Mouse (Mus musculus): ENCODE results near the gene Gpi1.
A peak's percentile ranks its signal among the peaks of the same experiment; 100 is the strongest.
"Not testable (repeated sequence)": the region's sequence is repeated elsewhere in the genome, so short reads cannot be mapped to it uniquely, and the experiment has no call there.

Gene Gpi1

GRCm38 (mm10) chr7:34229153-34229552, 983 bp downstream of the Gpi1 start:
- no peak for DNase-seq (ENCODE audit: low read depth)

- DNase-seq (ENCODE audit: low read depth) = peak; percentile 70
Measured at GRCm38 (mm10) chr7:34228641-34229040, 1.5 kb downstream of the Gpi1 start.

- DNase-seq (ENCODE audit: low read depth) = no peak
Measured at GRCm38 (mm10) chr7:34226846-34227245, 3.3 kb downstream of the Gpi1 start.

GRCm38 (mm10) chr7:34226086-34226485, 4.0 kb downstream of the Gpi1 start:
- DNase-seq (ENCODE audit: low read depth) = no peak

- DNase-seq (ENCODE audit: low read depth) = no peak
Measured at GRCm38 (mm10) chr7:34224308-34224707, 5.8 kb downstream of the Gpi1 start.

GRCm38 (mm10) chr7:34222340-34222739, 7.8 kb downstream of the Gpi1 start:
- no peak for DNase-seq (ENCODE audit: low read depth)

GRCm38 (mm10) chr7:34221594-34222250, 8.4 kb downstream of the Gpi1 start:
- DNase-seq (ENCODE audit: low read depth) = no peak

- no peak for DNase-seq (ENCODE audit: low read depth)
Measured at GRCm38 (mm10) chr7:34218496-34218895, 11.6 kb downstream of the Gpi1 start.

GRCm38 (mm10) chr7:34216474-34216873, 13.7 kb downstream of the Gpi1 start:
- DNase-seq (ENCODE audit: low read depth) = no peak

- no peak for DNase-seq (ENCODE audit: low read depth)
Measured at GRCm38 (mm10) chr7:34215481-34215880, 14.7 kb downstream of the Gpi1 start.

- DNase-seq (ENCODE audit: low read depth) = no peak
Measured at GRCm38 (mm10) chr7:34214644-34215043, 15.5 kb downstream of the Gpi1 start.

- peak; percentile 51 for DNase-seq (ENCODE audit: low read depth)
Measured at GRCm38 (mm10) chr7:34213281-34213680, 16.9 kb downstream of the Gpi1 start.

- DNase-seq (ENCODE audit: low read depth) = peak; percentile 34
Measured at GRCm38 (mm10) chr7:34208027-34208745, 21.9 kb downstream of the Gpi1 start.

GRCm38 (mm10) chr7:34206331-34206730, 23.8 kb downstream of the Gpi1 start:
- no peak for DNase-seq (ENCODE audit: low read depth)

GRCm38 (mm10) chr7:34202147-34202546, 28.0 kb downstream of the Gpi1 start:
- DNase-seq (ENCODE audit: low read depth) = not testable (repeated sequence)

GRCm38 (mm10) chr7:34200829-34201228, 29.3 kb downstream of the Gpi1 start:
- no peak for DNase-seq (ENCODE audit: low read depth)

- peak; percentile 81 for DNase-seq (ENCODE audit: low read depth)
Measured at GRCm38 (mm10) chr7:34198346-34198745, 31.8 kb downstream of the Gpi1 start.

- DNase-seq (ENCODE audit: low read depth) = peak; percentile 93
Measured at GRCm38 (mm10) chr7:34196132-34197128, 33.7 kb downstream of the Gpi1 start, which contains the start of gene Pdcd2l. Pdcd2l (minus strand) TSS chr7:34196661.

GRCm38 (mm10) chr7:34195632-34196031, 34.5 kb downstream of the Gpi1 start:
- DNase-seq (ENCODE audit: low read depth) = peak; percentile 62

GRCm38 (mm10) chr7:34192825-34193224, 37.3 kb downstream of the Gpi1 start:
- DNase-seq (ENCODE audit: low read depth) = no peak

GRCm38 (mm10) chr7:34189376-34189989, 40.7 kb downstream of the Gpi1 start:
- DNase-seq (ENCODE audit: low read depth) = no peak

GRCm38 (mm10) chr7:34183794-34184193, 46.3 kb downstream of the Gpi1 start:
- no peak for DNase-seq (ENCODE audit: low read depth)
